Comparison of ENCODE assay signal across 19 mouse cellular contexts in genomic region chr7:69584516-69584915, GRCm38 (mm10).
DNase-seq lines count a peak whose midpoint lies in the region; TF ChIP-seq lines count a peak whose summit lies in the region.
"Had no signal": no experiment of that assay in that cellular context is flagged by ENCODE, and none has a peak within 500 bp of the region (broad histone marks: within the 10 kb centered on the region; RNA-seq: fewer than 3 reads in every experiment).

No protein-coding gene starts in this region.

- WGBS in kidney, adult 2 months = 47% methylated on average over 2 of the region's 2 CpGs

- TF ChIP-seq CTCF in kidney, adult 2 months (conservative IDR thresholded peaks at IDR 0.05; ENCODE audit: insufficient read depth, insufficient read length, low read depth, low read length) = no peak

- no peak overlapping the region for H3K4me3 ChIP-seq in kidney, adult 2 months (ENCODE audit: insufficient read depth, low read depth, low read length)
- H3K4me3 ChIP-seq: embryonic facial prominence, embryonic 10.5 days; embryonic facial prominence, embryonic 12.5 days; forebrain, embryonic 10.5 days; forebrain, embryonic 12.5 days had no signal

- no peak for TF ChIP-seq POLR2A in kidney, adult 2 months (IDR thresholded peaks at IDR 0.05; ENCODE audit: low read depth, low read length)

- no peaks in the 10 kb centered on the region for H3K27me3 ChIP-seq in kidney, adult 2 months (replicated peaks; ENCODE audit: control insufficient read depth, insufficient read depth, low read length)
- H3K27me3 ChIP-seq: embryonic facial prominence, embryonic 12.5 days had no signal

- H3K4me1 ChIP-seq in kidney, adult 2 months (ENCODE audit: control insufficient read depth, insufficient read depth, low read length) = peaks cover 12% of the 10 kb centered on the region; the same call in 1 of the 2 replicates

- DNase-seq in kidney, adult 2 months = peak; percentile 76
- no peak for DNase-seq in kidney, adult 11 months
- DNase-seq in kidney, adult 9 months = peak; percentile 77
- DNase-seq in kidney, adult 18-20 months = no peak
- DNase-seq in 3T3-L1 (ENCODE audit: low read depth, low spot score) = peak; percentile 19
- peak; percentile 62 for DNase-seq in NIH3T3 (ENCODE audit: low read depth)
- DNase-seq in left cerebral cortex, adult 8-10 months (ENCODE audit: low spot score in 2 of 2) = no peak
- DNase-seq in left cerebral cortex, adult 9 months (ENCODE audit: low spot score in 2 of 2) = no peak
- DNase-seq: adrenal gland, adult 8-10 months; adrenal gland, postnatal 14 days; adrenal gland, postnatal 36 days; cerebellum, adult 11-12 months; cerebellum, adult 2 months; cerebellum, adult 9-10 months; cerebellum, postnatal 25 days had no signal

- no peaks in the 10 kb centered on the region for H3K36me3 ChIP-seq in kidney, adult 2 months (ENCODE audit: control insufficient read depth, insufficient read depth, low read length)
- H3K36me3 ChIP-seq: embryonic facial prominence, embryonic 10.5 days; embryonic facial prominence, embryonic 12.5 days; forebrain, embryonic 10.5 days; forebrain, embryonic 12.5 days had no signal

- peak overlapping the region; percentile 62; the same call in 1 of the 2 replicates for H3K27ac ChIP-seq in kidney, adult 2 months (ENCODE audit: insufficient read depth, low read depth, low read length)
- H3K27ac ChIP-seq: embryonic facial prominence, embryonic 10.5 days; embryonic facial prominence, embryonic 12.5 days; forebrain, embryonic 12.5 days had no signal

Comparison
In these comparisons a context has a peak if more than half of its experiments do, and no peak if none do; other contexts are left out.
1. DNase-seq: peak in kidney, adult 2 months (single experiment), kidney, adult 9 months (single experiment), 3T3-L1 (single experiment) and NIH3T3 (single experiment); none in kidney, adult 11 months (single experiment), kidney, adult 18-20 months (single experiment), left cerebral cortex, adult 8-10 months (0 of 2) and left cerebral cortex, adult 9 months (0 of 2).